Mouse (Mus musculus): ENCODE data around the gene Tmem217. TPM values are rescaled to one million over a fixed set of nuclear protein-coding genes. Genes with fewer than 3 reads are reported as not detected.

The Tmem217 gene
- polyA plus RNA-seq, 1 experiment from 2014 or later, result 0.87 TPM

- Histone ChIP-seq H3K27me3 (replicated peaks; ENCODE audit: control insufficient read depth, insufficient read depth, low read length) (no peaks in the 10 kb centered on the region), H3K36me3 (ENCODE audit: control insufficient read depth, insufficient read depth, low read length) (no peaks in the 10 kb centered on the region; the same call in 1 of the 2 replicates), H3K4me2 (ENCODE audit: low read depth, low read length) (peak overlapping the region; percentile 83), H3K4me3 (ENCODE audit: low read length) (peak overlapping the region; percentile 92), H3K27ac (ENCODE audit: low read length) (peak overlapping the region; percentile 71), H3K4me1 (ENCODE audit: control insufficient read depth, insufficient read depth, low read length) (peaks cover 14% of the 10 kb centered on the region), H3K9me3 (ENCODE audit: control insufficient read depth, low read length) (no peaks in the 10 kb centered on the region), H3K9ac (ENCODE audit: low read depth, low read length) (peak overlapping the region; percentile 97)
- no peak for ATAC-seq
- WGBS, result 1% methylated on average over 22 of the region's 22 CpGs
These were observed 59.7 kb downstream of the Tmem217 start for GRCm38 (mm10) chr17:29492269-29493191.

GRCm38 (mm10) chr17:29491591-29492268 is 60.5 kb downstream of the Tmem217 start:
- H3K9me3 ChIP-seq (ENCODE audit: control insufficient read depth, low read length), result no peaks in the 10 kb centered on the region
- H3K9ac ChIP-seq (ENCODE audit: low read depth, low read length), result peak overlapping the region; percentile 97
- H3K4me3 ChIP-seq (ENCODE audit: low read length), result peak overlapping the region; percentile 92
- 0 out of 2 replicates have a peak, but pooled peaks have one; percentile 0 for ATAC-seq
- peaks cover 14% of the 10 kb centered on the region for H3K4me1 ChIP-seq (ENCODE audit: control insufficient read depth, insufficient read depth, low read length)
- H3K36me3 ChIP-seq (ENCODE audit: control insufficient read depth, insufficient read depth, low read length), result no peaks in the 10 kb centered on the region; the same call in 1 of the 2 replicates
- peak overlapping the region; percentile 90 for H3K27ac ChIP-seq (ENCODE audit: low read length)
- under 1% methylated on average over 48 of the region's 48 CpGs for WGBS
- peak overlapping the region; percentile 83 for H3K4me2 ChIP-seq (ENCODE audit: low read depth, low read length)
- H3K27me3 ChIP-seq (replicated peaks; ENCODE audit: control insufficient read depth, insufficient read depth, low read length), result no peaks in the 10 kb centered on the region

- ATAC-seq, result no peak; the same call in 1 of the 2 replicates
- Histone ChIP-seq H3K4me3 (ENCODE audit: low read length) (peak within 1 kb of the TSS; percentile 92), H3K27me3 (replicated peaks; ENCODE audit: control insufficient read depth, insufficient read depth, low read length) (no peaks in the 10 kb centered on the region), H3K4me2 (ENCODE audit: low read depth, low read length) (peak within 1 kb of the TSS; percentile 91), H3K9ac (ENCODE audit: low read depth, low read length) (peak within 1 kb of the TSS; percentile 97), H3K36me3 (ENCODE audit: control insufficient read depth, insufficient read depth, low read length) (no peaks in the 10 kb centered on the region; the same call in 1 of the 2 replicates), H3K27ac (ENCODE audit: low read length) (peak within 1 kb of the TSS; percentile 90), H3K4me1 (ENCODE audit: control insufficient read depth, insufficient read depth, low read length) (peaks cover 14% of the 10 kb centered on the region), H3K9me3 (ENCODE audit: control insufficient read depth, low read length) (no peaks in the 10 kb centered on the region)
- under 1% methylated on average over 94 of the region's 99 CpGs for WGBS
These were observed 61.2 kb downstream of the Tmem217 start, which contains the start of gene Pim1 for GRCm38 (mm10) chr17:29490713-29491581. Pim1 (plus strand) TSS chr17:29490753.

GRCm38 (mm10) chr17:29489971-29490712 is 62.0 kb downstream of the Tmem217 start:
- peak overlapping the region; percentile 92 for H3K4me3 ChIP-seq (ENCODE audit: low read length)
- ATAC-seq, result peak; percentile 91
- peak overlapping the region; percentile 90 for H3K27ac ChIP-seq (ENCODE audit: low read length)
- H3K4me1 ChIP-seq (ENCODE audit: control insufficient read depth, insufficient read depth, low read length), result peaks cover 14% of the 10 kb centered on the region
- H3K4me2 ChIP-seq (ENCODE audit: low read depth, low read length), result peak overlapping the region; percentile 91
- no peaks in the 10 kb centered on the region; the same call in 1 of the 2 replicates for H3K36me3 ChIP-seq (ENCODE audit: control insufficient read depth, insufficient read depth, low read length)
- under 1% methylated on average over 63 of the region's 68 CpGs for WGBS
- peak overlapping the region; percentile 97 for H3K9ac ChIP-seq (ENCODE audit: low read depth, low read length)
- no peaks in the 10 kb centered on the region for H3K27me3 ChIP-seq (replicated peaks; ENCODE audit: control insufficient read depth, insufficient read depth, low read length)
- H3K9me3 ChIP-seq (ENCODE audit: control insufficient read depth, low read length), result no peaks in the 10 kb centered on the region

- Histone ChIP-seq H3K4me2 (ENCODE audit: low read depth, low read length) (peak overlapping the region; percentile 91), H3K4me3 (ENCODE audit: low read length) (peak overlapping the region; percentile 65), H3K27ac (ENCODE audit: low read length) (peak overlapping the region; percentile 90), H3K9ac (ENCODE audit: low read depth, low read length) (peak overlapping the region; percentile 77), H3K36me3 (ENCODE audit: control insufficient read depth, insufficient read depth, low read length) (no peaks in the 10 kb centered on the region), H3K9me3 (ENCODE audit: control insufficient read depth, low read length) (no peaks in the 10 kb centered on the region), H3K4me1 (ENCODE audit: control insufficient read depth, insufficient read depth, low read length) (peaks cover 11% of the 10 kb centered on the region), H3K27me3 (replicated peaks; ENCODE audit: control insufficient read depth, insufficient read depth, low read length) (no peaks in the 10 kb centered on the region)
- 6% methylated on average over 30 of the region's 30 CpGs for WGBS
- peak; percentile 6; the same call in 1 of the 2 replicates for ATAC-seq
These were observed 62.9 kb downstream of the Tmem217 start for GRCm38 (mm10) chr17:29488978-29489970.

GRCm38 (mm10) chr17:29488257-29488977 is 63.8 kb downstream of the Tmem217 start:
- H3K9ac ChIP-seq (ENCODE audit: low read depth, low read length), result no peak overlapping the region
- H3K27ac ChIP-seq (ENCODE audit: low read length), result no peak overlapping the region
- no peak overlapping the region for H3K4me3 ChIP-seq (ENCODE audit: low read length)
- WGBS, result 87% methylated on average over 8 of the region's 8 CpGs
- no peaks in the 10 kb centered on the region for H3K36me3 ChIP-seq (ENCODE audit: control insufficient read depth, insufficient read depth, low read length)
- H3K4me1 ChIP-seq (ENCODE audit: control insufficient read depth, insufficient read depth, low read length), result peaks cover 11% of the 10 kb centered on the region
- H3K27me3 ChIP-seq (replicated peaks; ENCODE audit: control insufficient read depth, insufficient read depth, low read length), result no peaks in the 10 kb centered on the region
- H3K9me3 ChIP-seq (ENCODE audit: control insufficient read depth, low read length), result no peaks in the 10 kb centered on the region
- no peak for ATAC-seq
- no peak overlapping the region for H3K4me2 ChIP-seq (ENCODE audit: low read depth, low read length)

GRCm38 (mm10) chr17:29485336-29486233 is 66.6 kb downstream of the Tmem217 start:
- H3K27me3 ChIP-seq (replicated peaks; ENCODE audit: control insufficient read depth, insufficient read depth, low read length), result no peaks in the 10 kb centered on the region
- WGBS, result 67% methylated on average over 3 of the region's 3 CpGs
- ATAC-seq, result no peak

More at GRCm38 (mm10) chr17:29485336-29486233, 66.6 kb downstream of the Tmem217 start:
- H3K36me3 ChIP-seq (ENCODE audit: control insufficient read depth, insufficient read depth, low read length), result no peaks in the 10 kb centered on the region
- 0 out of 2 replicates have a peak, but pooled peaks cover 5% of the 10 kb centered on the region for H3K4me1 ChIP-seq (ENCODE audit: control insufficient read depth, insufficient read depth, low read length)
- no peak overlapping the region for H3K4me3 ChIP-seq (ENCODE audit: low read length)
- H3K9ac ChIP-seq (ENCODE audit: low read depth, low read length), result no peak overlapping the region
- no peak overlapping the region for H3K27ac ChIP-seq (ENCODE audit: low read length)
- no peak overlapping the region for H3K4me2 ChIP-seq (ENCODE audit: low read depth, low read length)
- H3K9me3 ChIP-seq (ENCODE audit: control insufficient read depth, low read length), result peaks cover 3% of the 10 kb centered on the region; the same call in 1 of the 2 replicates

Data from intestine, embryonic 16.5 days (tissue).